Mouse (Mus musculus) midbrain, embryonic 16.5 days (tissue): Measurements from ENCODE around the gene Mrpl28. TPM values are rescaled to one million over a fixed set of nuclear protein-coding genes. Genes with fewer than 3 reads are reported as not detected.

ENCODE experiments used
- polyA plus RNA-seq: library from polyadenylated mRNA; unstranded; fragments of >200 nt; fragmentation: Nextera tagmentation; extraction: Ambion mirVana; gene quantifications from 2 replicates; pipeline ENCODE4 v1.2.1, GENCODE M21; 2015

Mrpl28 gene
- polyA plus RNA-seq, 1 experiment from 2014 or later: 172 TPM

Other genes starting within 250 kb of the Mrpl28 start
- 62.2 and 63.5 TPM in 2 replicates for gene Mettl26, start 248.4 kb upstream of the Mrpl28 start, polyA plus RNA-seq
- 0.45 and 0.52 TPM in 2 replicates for gene Wfikkn1, start 242.6 kb upstream of the Mrpl28 start, polyA plus RNA-seq
- gene Rab40c, start 203.8 kb upstream of the Mrpl28 start, polyA plus RNA-seq: 50.9 and 52.2 TPM in 2 replicates
- 71.3 and 85.3 TPM in 2 replicates for gene Pigq, start 178.6 kb upstream of the Mrpl28 start, polyA plus RNA-seq
- gene Nhlrc4, start 178.5 kb upstream of the Mrpl28 start, polyA plus RNA-seq: 0.16 and 0.78 TPM in 2 replicates
- gene A930017K11Rik, start 170.9 kb upstream of the Mrpl28 start, polyA plus RNA-seq: 2.8 and 3.1 TPM in 2 replicates
- 20.6 and 20.8 TPM in 2 replicates for gene Capn15, start 137.7 kb upstream of the Mrpl28 start, polyA plus RNA-seq
- 25.8 and 30.1 TPM in 2 replicates for gene Rab11fip3, start 53.9 kb upstream of the Mrpl28 start, polyA plus RNA-seq
- gene Decr2, start 33.2 kb upstream of the Mrpl28 start, polyA plus RNA-seq: 38.2 and 41.3 TPM in 2 replicates
- 16.8 and 18.3 TPM in 2 replicates for gene Nme4, start 27.9 kb upstream of the Mrpl28 start, polyA plus RNA-seq
- 3.8 and 3.9 TPM in 2 replicates for gene Tmem8, start 10.2 kb upstream of the Mrpl28 start, polyA plus RNA-seq
- 19.1 and 20.6 TPM in 2 replicates for gene Axin1, start 15.2 kb downstream of the Mrpl28 start, polyA plus RNA-seq
- 0.48 TPM in 1 of 2 replicates, not detected in the other for gene Pdia2, start 75.6 kb downstream of the Mrpl28 start, polyA plus RNA-seq
- 10.2 and 13.6 TPM in 2 replicates for gene Rgs11, start 79.5 kb downstream of the Mrpl28 start, polyA plus RNA-seq
- gene Arhgdig, start 84.3 kb downstream of the Mrpl28 start, polyA plus RNA-seq: 131 and 182 TPM in 2 replicates
- 30.3 and 32.6 TPM in 2 replicates for gene Fam234a, start 120.7 kb downstream of the Mrpl28 start, polyA plus RNA-seq
- 114 and 124 TPM in 2 replicates for gene Luc7l, start 129.4 kb downstream of the Mrpl28 start, polyA plus RNA-seq